In the genomic region with DNA sequence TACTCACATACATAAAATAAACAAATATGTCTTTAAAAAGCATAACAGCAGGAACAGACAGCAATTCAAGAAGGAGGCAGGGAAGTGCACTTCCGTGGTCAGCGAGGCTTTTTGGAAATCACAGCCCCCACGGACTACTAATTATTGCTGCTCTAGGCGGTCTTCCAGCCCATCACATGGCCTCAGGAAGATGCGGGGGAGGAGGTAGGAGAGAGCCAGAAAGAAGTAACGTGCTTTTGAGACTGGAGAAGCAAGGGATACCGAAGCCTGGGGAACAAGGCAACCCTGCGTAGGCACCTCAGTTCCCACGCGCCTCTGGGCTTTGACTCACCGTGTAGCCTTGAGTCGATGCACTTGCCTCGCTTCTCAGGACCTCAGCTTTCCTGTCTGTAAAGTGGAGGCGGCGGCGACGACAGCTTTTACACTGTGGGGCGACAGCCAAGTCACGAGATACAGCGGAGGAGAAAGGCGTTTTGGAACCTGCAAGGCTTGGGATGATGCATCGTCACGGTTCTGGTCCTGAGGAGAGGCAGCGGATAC, we compare ENCODE assay signal across 8 mouse cellular contexts. TPM values are rescaled to one million over a fixed set of nuclear protein-coding genes. Genes with fewer than 3 reads are reported as not detected.
DNase-seq lines count a peak whose midpoint lies in the region; ATAC-seq and TF ChIP-seq lines count a peak whose summit lies in the region.

No protein-coding gene starts in this region.

- H3K4me1 ChIP-seq in heart, embryonic 13.5 days, result peaks cover 37% of the 10 kb centered on the region
- peaks cover 59% of the 10 kb centered on the region for H3K4me1 ChIP-seq in E14TG2a.4 (replicated peaks; ENCODE audit: low read depth, low read length)
- peaks cover 24% of the 10 kb centered on the region for H3K4me1 ChIP-seq in embryonic facial prominence, embryonic 15.5 days
- H3K4me1 ChIP-seq in limb, embryonic 10.5 days, result peaks cover 23% of the 10 kb centered on the region
- H3K4me1 ChIP-seq in neural tube, embryonic 15.5 days, result peaks cover 37% of the 10 kb centered on the region

- no peak; the same call in 1 of the 2 replicates for ATAC-seq in heart, embryonic 13.5 days (ENCODE audit: extremely low read depth, insufficient number of reproducible peaks, low FRiP score, low TSS enrichment)
- 0 out of 2 replicates have a peak, but pooled peaks have one; percentile 3 for ATAC-seq in embryonic facial prominence, embryonic 15.5 days (ENCODE audit: insufficient number of reproducible peaks, low FRiP score, low TSS enrichment, low read depth)
- no peak for ATAC-seq in neural tube, embryonic 15.5 days (ENCODE audit: low FRiP score)
- ATAC-seq in activated CD4-positive, CD25-positive, alpha-beta regulatory T cell, adult 4 months, result no peak

- no peak for DNase-seq in heart, postnatal 25 days (ENCODE audit: low spot score)
- no peak for DNase-seq in limb, embryonic 10.5 days (ENCODE audit: low spot score)
- DNase-seq in spleen, postnatal 4 days (ENCODE audit: low spot score in 2 of 2), result no peak

- TF ChIP-seq CTCF in E14TG2a.4 (conservative IDR thresholded peaks at IDR 0.05; ENCODE audit: low read length), result no peak

- under 1% methylated on average over 24 of the region's 24 CpGs for WGBS in heart, embryonic 13.5 days
- under 1% methylated on average over 24 of the region's 24 CpGs for WGBS in embryonic facial prominence, embryonic 15.5 days
- under 1% methylated on average over 24 of the region's 24 CpGs for WGBS in limb, embryonic 10.5 days
- WGBS in neural tube, embryonic 15.5 days, result under 1% methylated on average over 24 of the region's 24 CpGs

- H3K4me2 ChIP-seq in heart, embryonic 13.5 days, result peak overlapping the region; percentile 92
- peak overlapping the region; percentile 88 for H3K4me2 ChIP-seq in embryonic facial prominence, embryonic 15.5 days (replicated peaks)
- H3K4me2 ChIP-seq in neural tube, embryonic 15.5 days, result peak overlapping the region; percentile 91

- no peaks in the 10 kb centered on the region for H3K27me3 ChIP-seq in heart, embryonic 13.5 days (replicated peaks)
- H3K27me3 ChIP-seq in E14TG2a.4 (ENCODE audit: insufficient read depth, low read length), result no peaks in the 10 kb centered on the region
- H3K27me3 ChIP-seq in embryonic facial prominence, embryonic 15.5 days, result no peaks in the 10 kb centered on the region
- no peaks in the 10 kb centered on the region for H3K27me3 ChIP-seq in limb, embryonic 10.5 days (ENCODE audit: low read depth, poor library complexity, severe bottlenecking)
- no peaks in the 10 kb centered on the region for H3K27me3 ChIP-seq in neural tube, embryonic 15.5 days (replicated peaks)

- H3K27ac ChIP-seq in heart, embryonic 13.5 days (replicated peaks), result peak overlapping the region; percentile 93
- peak overlapping the region; percentile 88 for H3K27ac ChIP-seq in embryonic facial prominence, embryonic 15.5 days (replicated peaks)
- peak overlapping the region; percentile 87 for H3K27ac ChIP-seq in limb, embryonic 10.5 days
- H3K27ac ChIP-seq in neural tube, embryonic 15.5 days (replicated peaks), result peak overlapping the region; percentile 92

- no peaks in the 10 kb centered on the region for H3K9me3 ChIP-seq in heart, embryonic 13.5 days
- H3K9me3 ChIP-seq in E14TG2a.4 (ENCODE audit: low read length), result no peaks in the 10 kb centered on the region
- no peaks in the 10 kb centered on the region for H3K9me3 ChIP-seq in embryonic facial prominence, embryonic 15.5 days (replicated peaks)
- H3K9me3 ChIP-seq in limb, embryonic 10.5 days (replicated peaks), result no peaks in the 10 kb centered on the region
- H3K9me3 ChIP-seq in neural tube, embryonic 15.5 days (replicated peaks), result no peaks in the 10 kb centered on the region

- H3K36me3 ChIP-seq in heart, embryonic 13.5 days, result peaks cover 49% of the 10 kb centered on the region
- peaks cover 58% of the 10 kb centered on the region for H3K36me3 ChIP-seq in E14TG2a.4 (ENCODE audit: insufficient read depth, low read length)
- peaks cover 27% of the 10 kb centered on the region for H3K36me3 ChIP-seq in embryonic facial prominence, embryonic 15.5 days
- peaks cover 53% of the 10 kb centered on the region for H3K36me3 ChIP-seq in limb, embryonic 10.5 days
- peaks cover 21% of the 10 kb centered on the region for H3K36me3 ChIP-seq in neural tube, embryonic 15.5 days

- peak overlapping the region; percentile 91 for H3K4me3 ChIP-seq in heart, embryonic 13.5 days
- H3K4me3 ChIP-seq in E14TG2a.4 (replicated peaks; ENCODE audit: low read length), result peak overlapping the region; percentile 99
- peak overlapping the region; percentile 77 for H3K4me3 ChIP-seq in embryonic facial prominence, embryonic 15.5 days (replicated peaks)
- peak overlapping the region; percentile 91 for H3K4me3 ChIP-seq in limb, embryonic 10.5 days
- H3K4me3 ChIP-seq in neural tube, embryonic 15.5 days (replicated peaks), result peak overlapping the region; percentile 69

- peak overlapping the region; percentile 88 for H3K9ac ChIP-seq in heart, embryonic 13.5 days
- H3K9ac ChIP-seq in embryonic facial prominence, embryonic 15.5 days, result peak overlapping the region; percentile 68
- peak overlapping the region; percentile 78 for H3K9ac ChIP-seq in neural tube, embryonic 15.5 days (replicated peaks)

- intact Hi-C loops in heart, postnatal 25 days (cut with DNase I), result loop anchor here (2.0 to 5.0 kb wide), 3 partner anchors 81 to 730 kb away; a partner anchor contains a TSS

RNA-seq across cellular contexts. Expression of a gene that starts 0.7 kb away (rescaled TPM):
- polyA plus RNA-seq in heart, embryonic 13.5 days (2015; fragmentation: Nextera tagmentation; extraction: Ambion mirVana), result 4.9 and 5.1 TPM in 2 replicates
- total RNA-seq in heart, postnatal 25 days (2021), result 10 to 100 TPM; 12.1 to 12.4 TPM
- polyA plus RNA-seq in embryonic facial prominence, embryonic 15.5 days (2015; fragmentation: Nextera tagmentation; extraction: Ambion mirVana), result 7.2 and 7.7 TPM in 2 replicates
- 11.3 and 11.4 TPM in 2 replicates for polyA plus RNA-seq in limb, embryonic 10.5 days (2016; fragmentation: Nextera tagmentation; extraction: Ambion mirVana)
- polyA plus RNA-seq in neural tube, embryonic 15.5 days (2015; fragmentation: Nextera tagmentation; extraction: Ambion mirVana), result 7.1 and 8.3 TPM in 2 replicates
- polyA plus RNA-seq in activated CD4-positive, CD25-positive, alpha-beta regulatory T cell, adult 4 months (2017; shearing (Covaris generic)), result 10 to 100 TPM in 1 of 2 experiments, 1 to 10 TPM in 1; 7.0 to 12.6 TPM

RNA-seq across cellular contexts. Expression of a gene that starts 0.8 kb away (rescaled TPM):
- polyA plus RNA-seq in heart, embryonic 13.5 days (2015; fragmentation: Nextera tagmentation; extraction: Ambion mirVana), result 20.5 and 21.7 TPM in 2 replicates
- total RNA-seq in heart, postnatal 25 days (2021), result 10 to 100 TPM; 34.5 to 36.6 TPM
- 15.2 and 16.1 TPM in 2 replicates for polyA plus RNA-seq in embryonic facial prominence, embryonic 15.5 days (2015; fragmentation: Nextera tagmentation; extraction: Ambion mirVana)
- polyA plus RNA-seq in limb, embryonic 10.5 days (2016; fragmentation: Nextera tagmentation; extraction: Ambion mirVana), result 16.7 and 18.0 TPM in 2 replicates
- 21.5 and 22.9 TPM in 2 replicates for polyA plus RNA-seq in neural tube, embryonic 15.5 days (2015; fragmentation: Nextera tagmentation; extraction: Ambion mirVana)
- polyA plus RNA-seq in activated CD4-positive, CD25-positive, alpha-beta regulatory T cell, adult 4 months (2017; shearing (Covaris generic)), result 10 to 100 TPM; 11.1 to 13.4 TPM

RNA-seq across cellular contexts. Expression of a gene that starts 13.9 kb away (rescaled TPM):
- polyA plus RNA-seq in heart, embryonic 13.5 days (2015; fragmentation: Nextera tagmentation; extraction: Ambion mirVana), result 23.7 and 24.5 TPM in 2 replicates
- 10 to 100 TPM; 16.7 to 20.4 TPM for total RNA-seq in heart, postnatal 25 days (2021)
- 39.7 and 40.5 TPM in 2 replicates for polyA plus RNA-seq in embryonic facial prominence, embryonic 15.5 days (2015; fragmentation: Nextera tagmentation; extraction: Ambion mirVana)
- 36.3 and 41.6 TPM in 2 replicates for polyA plus RNA-seq in limb, embryonic 10.5 days (2016; fragmentation: Nextera tagmentation; extraction: Ambion mirVana)
- 46.0 and 47.8 TPM in 2 replicates for polyA plus RNA-seq in neural tube, embryonic 15.5 days (2015; fragmentation: Nextera tagmentation; extraction: Ambion mirVana)
- polyA plus RNA-seq in activated CD4-positive, CD25-positive, alpha-beta regulatory T cell, adult 4 months (2017; shearing (Covaris generic)), result 10 to 100 TPM; 15.6 to 18.1 TPM

RNA-seq across cellular contexts. Expression of a gene that starts 13.9 kb away (rescaled TPM):
- 2.8 and 3.5 TPM in 2 replicates for polyA plus RNA-seq in heart, embryonic 13.5 days (2015; fragmentation: Nextera tagmentation; extraction: Ambion mirVana)
- total RNA-seq in heart, postnatal 25 days (2021), result 1 to 10 TPM in 1 of 2 experiments, under 1 TPM in 1; 0.73 to 1.1 TPM
- 9.8 and 14.7 TPM in 2 replicates for polyA plus RNA-seq in embryonic facial prominence, embryonic 15.5 days (2015; fragmentation: Nextera tagmentation; extraction: Ambion mirVana)
- polyA plus RNA-seq in limb, embryonic 10.5 days (2016; fragmentation: Nextera tagmentation; extraction: Ambion mirVana), result 10.5 and 11.8 TPM in 2 replicates
- 13.4 and 13.9 TPM in 2 replicates for polyA plus RNA-seq in neural tube, embryonic 15.5 days (2015; fragmentation: Nextera tagmentation; extraction: Ambion mirVana)
- under 1 TPM in 1 of 2 experiments, not detected in 1; 0.32 TPM for polyA plus RNA-seq in activated CD4-positive, CD25-positive, alpha-beta regulatory T cell, adult 4 months (2017; shearing (Covaris generic))

RNA-seq across cellular contexts. Expression of a gene that starts 43.2 kb away (rescaled TPM):
- 19.1 and 19.2 TPM in 2 replicates for polyA plus RNA-seq in heart, embryonic 13.5 days (2015; fragmentation: Nextera tagmentation; extraction: Ambion mirVana)
- total RNA-seq in heart, postnatal 25 days (2021), result 1 to 10 TPM; 7.5 to 9.0 TPM
- 26.1 and 28.8 TPM in 2 replicates for polyA plus RNA-seq in embryonic facial prominence, embryonic 15.5 days (2015; fragmentation: Nextera tagmentation; extraction: Ambion mirVana)
- polyA plus RNA-seq in limb, embryonic 10.5 days (2016; fragmentation: Nextera tagmentation; extraction: Ambion mirVana), result 45.5 and 50.3 TPM in 2 replicates
- 22.3 and 23.4 TPM in 2 replicates for polyA plus RNA-seq in neural tube, embryonic 15.5 days (2015; fragmentation: Nextera tagmentation; extraction: Ambion mirVana)
- polyA plus RNA-seq in activated CD4-positive, CD25-positive, alpha-beta regulatory T cell, adult 4 months (2017; shearing (Covaris generic)), result 10 to 100 TPM; 19.6 to 27.0 TPM
